Mouse (Mus musculus): ENCODE measurements around the gene Ifitm3. TPM values are rescaled to one million over a fixed set of nuclear protein-coding genes. Genes with fewer than 3 reads are reported as not detected.
"Not testable (repeated sequence)": the region's sequence is repeated elsewhere in the genome, so short reads cannot be mapped to it uniquely, and the experiment has no call there.

Gene Ifitm3
- total RNA-seq, 2 experiments from 2014 or later = 11.1 to 11.4 TPM

DNA sequence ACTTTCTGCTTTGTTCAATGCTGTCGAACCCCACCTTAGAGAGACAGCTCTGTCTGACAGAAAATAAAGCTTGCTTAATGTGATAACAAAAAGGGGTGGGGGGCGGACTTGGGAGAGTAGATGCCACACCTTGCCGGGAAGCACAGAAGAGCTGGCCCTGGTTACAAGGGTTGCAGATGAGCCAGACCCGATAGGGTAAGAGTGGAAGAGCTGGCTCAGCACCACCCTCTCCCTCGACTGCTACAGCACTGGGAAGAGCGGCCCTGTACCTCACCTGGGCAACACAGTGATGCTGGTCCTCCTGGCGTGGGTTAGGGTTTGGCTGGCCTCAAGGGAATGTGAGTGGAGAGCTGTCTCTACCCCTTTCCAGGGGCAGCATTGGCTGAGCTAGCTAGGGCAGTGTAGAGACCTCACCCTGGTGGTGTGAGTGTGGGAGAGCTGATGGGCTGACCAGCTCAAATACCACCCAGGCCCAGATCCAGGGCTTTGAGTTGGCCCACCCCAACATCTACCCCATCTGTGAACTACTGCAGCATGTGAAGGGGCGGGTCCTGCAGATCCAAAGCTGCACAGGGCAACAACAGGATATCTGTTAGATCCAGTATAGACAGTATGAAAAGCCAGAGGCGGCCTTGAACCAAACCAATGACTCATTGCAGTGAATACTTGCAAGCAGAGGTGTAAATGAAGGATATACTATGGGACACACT lies 22.0 kb upstream of the Ifitm3 start:
- no peak for DNase-seq

DNA sequence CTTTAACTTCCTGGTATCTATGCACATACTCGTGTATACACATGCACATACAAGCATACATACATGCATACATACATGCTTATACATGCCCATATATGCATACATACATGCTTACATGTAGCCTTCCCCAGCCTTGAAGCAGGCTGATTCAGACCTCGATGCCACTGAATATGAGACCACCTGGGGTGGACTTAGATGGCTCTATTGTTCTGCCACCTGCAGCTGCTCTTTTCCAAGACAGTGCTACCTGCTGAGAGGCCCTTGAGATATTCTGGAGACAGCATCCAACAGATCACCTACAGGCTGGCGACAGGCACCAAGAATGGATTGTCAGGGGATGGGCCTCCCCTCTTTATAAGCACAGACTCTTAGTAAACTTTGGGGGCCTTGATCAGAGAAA lies 19.8 kb upstream of the Ifitm3 start:
- DNase-seq = no peak

DNA sequence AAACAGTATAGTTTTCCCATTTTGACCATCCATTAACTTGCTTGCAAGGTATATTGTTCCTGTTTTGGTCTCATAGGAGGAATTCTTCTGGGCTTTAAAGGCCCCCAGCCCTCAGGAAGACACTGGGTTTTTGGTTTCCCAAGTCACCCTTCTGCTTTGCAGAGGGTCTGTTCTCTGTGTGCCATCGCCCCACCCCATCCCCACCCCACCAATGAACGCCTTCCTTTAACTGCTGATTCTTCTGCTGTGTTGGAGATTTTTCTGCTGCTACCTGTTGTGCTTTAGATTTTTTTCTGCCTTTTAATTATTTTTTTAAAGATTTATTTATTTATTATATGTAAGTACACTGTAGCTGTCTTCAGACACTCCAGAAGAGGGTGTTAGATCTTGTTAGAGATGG lies 18.3 kb upstream of the Ifitm3 start, which contains the start of gene Gm17387:
Gene Gm17387, plus strand, starts transcription at position 301 of the 400 bp plus-strand sequence.
- DNase-seq = no peak

DNA sequence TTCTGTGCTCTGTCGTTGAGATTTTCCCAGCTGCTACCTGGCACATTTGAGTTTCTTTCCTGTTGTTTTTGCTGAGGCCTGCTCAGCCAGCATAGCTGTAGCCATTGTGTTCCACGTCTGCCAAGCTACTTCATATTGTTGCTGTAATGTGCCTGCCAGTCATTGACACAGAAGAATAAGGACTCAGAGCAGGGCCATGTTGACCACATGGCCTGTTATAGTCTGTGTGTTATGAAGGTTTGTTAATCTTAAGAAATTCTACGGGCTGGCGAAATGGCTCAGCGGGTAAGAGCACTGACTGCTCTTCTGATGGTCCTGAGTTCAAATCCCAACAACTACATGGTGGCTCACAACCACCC lies 16.1 kb upstream of the Ifitm3 start:
- DNase-seq = no peak

DNA sequence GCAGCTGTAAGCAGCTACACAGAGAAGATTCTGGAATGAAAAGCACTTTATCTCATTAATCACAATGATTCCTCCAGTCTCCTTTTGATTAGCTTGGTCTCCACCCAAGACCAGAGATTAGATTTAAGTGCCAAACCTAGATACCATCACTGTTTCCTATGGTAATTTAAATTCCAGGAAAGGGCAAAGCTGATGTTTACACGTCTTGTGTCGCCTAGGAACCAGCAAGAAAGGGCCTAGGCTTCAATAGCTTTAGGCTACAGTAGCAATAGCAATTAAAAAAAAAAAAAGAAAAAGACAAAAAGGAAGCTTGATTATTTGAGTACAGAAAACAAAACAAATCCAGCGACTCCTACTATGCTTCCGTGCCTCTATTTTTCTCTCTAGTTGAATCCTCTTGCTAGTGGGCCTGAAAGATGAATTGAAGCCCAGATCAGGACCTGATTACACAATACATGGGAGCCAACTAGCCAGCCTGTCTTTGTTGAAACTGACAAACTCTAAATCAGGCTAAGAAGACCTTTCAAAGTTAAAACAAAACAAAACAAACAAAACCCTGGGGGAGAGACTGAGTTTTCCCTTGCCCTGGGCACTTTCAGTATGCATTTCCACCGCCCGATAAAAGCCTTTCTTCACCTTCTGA lies 15.6 kb upstream of the Ifitm3 start:
- DNase-seq = no peak

DNA sequence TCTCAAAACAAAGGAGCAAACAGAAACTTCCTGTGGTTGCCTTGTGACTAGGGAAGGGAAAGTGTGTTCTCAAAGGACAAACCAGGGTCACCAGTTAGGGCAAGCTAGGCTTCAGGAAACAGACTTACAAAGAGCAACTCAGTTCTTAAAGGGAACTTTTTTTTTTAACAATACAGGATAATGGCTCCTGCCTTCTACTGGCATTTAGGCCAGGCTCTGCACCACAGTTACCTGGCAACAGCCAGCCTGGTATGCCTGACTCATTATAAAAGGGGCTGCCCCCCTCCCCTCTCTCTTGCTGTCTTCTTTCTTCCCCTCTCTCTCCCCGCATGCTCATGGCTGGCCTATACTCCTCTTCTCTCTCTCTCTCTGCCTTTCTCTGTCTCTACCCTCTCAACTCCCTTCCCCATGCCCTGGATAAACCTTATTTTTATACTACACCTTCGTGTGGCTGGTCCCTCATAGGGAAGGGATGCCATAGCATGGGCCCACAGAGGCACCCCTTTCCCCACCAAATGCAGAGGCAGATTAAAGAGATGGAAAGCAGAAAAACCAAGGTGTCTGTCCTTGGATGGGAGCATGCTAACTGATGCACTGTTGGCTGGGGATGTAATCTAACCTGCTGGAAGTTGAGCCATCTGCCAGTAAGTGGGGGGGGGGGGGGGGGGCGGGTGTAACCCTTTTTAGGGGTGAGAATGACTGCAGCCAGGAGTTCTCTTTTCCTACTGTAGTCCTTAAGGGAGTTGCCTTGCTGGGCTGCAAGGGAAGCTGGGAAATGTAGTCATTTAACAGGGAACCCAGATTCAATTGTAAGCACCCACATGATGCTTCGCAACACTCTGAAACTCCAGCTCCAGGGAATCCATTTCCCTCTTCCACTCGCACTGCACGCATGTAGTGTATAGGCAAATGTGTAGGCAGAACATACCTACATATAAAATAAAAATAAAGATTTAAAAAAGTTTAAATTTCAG lies 14.6 kb upstream of the Ifitm3 start:
- no peak for DNase-seq

DNA sequence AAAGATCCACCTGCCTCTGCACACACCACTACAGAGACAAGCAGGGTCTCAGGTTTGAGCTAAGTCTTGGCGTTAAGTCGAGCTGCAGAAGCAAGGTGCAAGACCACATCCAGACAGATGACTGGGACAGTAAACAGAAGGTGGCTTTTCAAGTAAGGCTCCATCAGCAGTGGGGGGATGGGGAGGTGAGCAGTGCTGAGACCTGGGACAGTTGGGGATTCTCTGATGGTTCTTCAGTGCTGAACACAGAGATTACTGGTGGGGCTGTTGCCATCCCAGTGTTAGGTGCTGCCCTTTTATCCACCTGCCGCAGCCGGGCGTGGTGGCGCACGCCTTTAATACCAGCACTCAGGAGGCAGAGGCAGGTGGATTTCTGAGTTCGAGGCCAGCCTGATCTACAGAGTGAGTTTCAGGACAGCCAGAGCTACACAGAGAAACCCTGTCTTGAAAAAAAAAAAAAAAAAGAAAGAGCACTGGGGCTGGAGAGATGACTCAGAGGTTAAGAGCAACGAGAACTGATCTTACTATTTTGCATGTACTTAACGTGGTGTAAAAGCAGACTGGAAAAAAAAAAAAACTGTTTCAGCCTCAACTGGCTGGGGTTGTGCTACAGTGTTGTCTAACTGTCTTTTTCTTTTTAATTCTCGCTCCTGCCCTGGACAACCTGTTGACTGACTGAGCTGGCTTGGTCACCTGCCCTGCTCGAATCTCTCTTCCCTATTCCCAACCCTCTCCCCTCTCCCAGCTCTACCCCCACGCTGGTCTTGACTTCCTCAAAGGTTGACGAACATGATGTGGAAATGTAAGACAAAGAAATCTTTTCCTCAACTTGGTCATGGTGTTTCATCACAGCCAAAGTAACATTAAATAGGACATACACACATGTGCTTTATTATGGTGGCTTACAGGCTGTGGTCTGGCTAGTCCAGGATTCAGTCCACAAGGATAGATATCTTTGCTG lies 11.2 kb upstream of the Ifitm3 start:
- DNase-seq = no peak

DNA sequence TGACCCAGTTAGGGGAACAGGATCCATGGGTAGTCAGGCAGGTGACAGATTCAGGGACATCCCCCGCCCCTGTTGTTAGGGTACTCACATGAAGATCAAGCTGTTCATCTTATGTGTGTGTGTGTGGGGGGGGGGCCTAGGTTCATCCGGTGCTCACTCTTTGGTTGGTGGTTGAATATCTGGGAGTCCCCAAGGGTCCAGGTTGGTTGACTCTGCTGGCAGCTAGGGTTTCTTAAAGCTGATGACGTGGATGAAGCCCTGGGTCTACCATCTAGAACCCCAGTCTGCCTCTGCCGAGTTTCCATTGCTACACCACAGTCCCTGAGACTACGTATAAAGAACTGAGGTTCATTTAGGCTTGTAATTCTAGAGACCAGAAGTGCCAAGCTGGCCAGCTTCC lies 8.5 kb upstream of the Ifitm3 start:
- DNase-seq = no peak

DNA sequence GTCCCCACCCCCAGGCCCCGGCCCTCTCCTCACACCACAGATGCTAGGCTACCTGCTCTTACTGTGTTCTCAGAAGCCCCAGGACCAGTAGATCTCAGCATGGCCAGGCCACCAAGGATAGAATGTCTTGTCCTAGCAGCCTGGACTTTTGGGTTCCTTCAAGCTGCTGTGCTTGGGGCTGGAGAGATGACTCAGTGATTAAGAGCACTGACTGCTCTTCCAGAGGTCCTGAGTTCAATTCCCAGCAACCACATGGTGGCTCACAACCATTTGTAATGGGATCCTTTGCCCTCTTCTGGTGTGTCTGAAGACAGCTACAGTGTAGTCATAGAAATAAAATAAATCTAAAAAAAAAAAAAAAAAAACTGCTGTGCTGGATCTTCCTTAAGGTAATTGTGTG lies 7.3 kb upstream of the Ifitm3 start, which contains the start of gene Ifitm6:
Gene Ifitm6, minus strand, starts transcription at position 101 of the 400 bp plus-strand sequence.
- DNase-seq = not testable (repeated sequence)

DNA sequence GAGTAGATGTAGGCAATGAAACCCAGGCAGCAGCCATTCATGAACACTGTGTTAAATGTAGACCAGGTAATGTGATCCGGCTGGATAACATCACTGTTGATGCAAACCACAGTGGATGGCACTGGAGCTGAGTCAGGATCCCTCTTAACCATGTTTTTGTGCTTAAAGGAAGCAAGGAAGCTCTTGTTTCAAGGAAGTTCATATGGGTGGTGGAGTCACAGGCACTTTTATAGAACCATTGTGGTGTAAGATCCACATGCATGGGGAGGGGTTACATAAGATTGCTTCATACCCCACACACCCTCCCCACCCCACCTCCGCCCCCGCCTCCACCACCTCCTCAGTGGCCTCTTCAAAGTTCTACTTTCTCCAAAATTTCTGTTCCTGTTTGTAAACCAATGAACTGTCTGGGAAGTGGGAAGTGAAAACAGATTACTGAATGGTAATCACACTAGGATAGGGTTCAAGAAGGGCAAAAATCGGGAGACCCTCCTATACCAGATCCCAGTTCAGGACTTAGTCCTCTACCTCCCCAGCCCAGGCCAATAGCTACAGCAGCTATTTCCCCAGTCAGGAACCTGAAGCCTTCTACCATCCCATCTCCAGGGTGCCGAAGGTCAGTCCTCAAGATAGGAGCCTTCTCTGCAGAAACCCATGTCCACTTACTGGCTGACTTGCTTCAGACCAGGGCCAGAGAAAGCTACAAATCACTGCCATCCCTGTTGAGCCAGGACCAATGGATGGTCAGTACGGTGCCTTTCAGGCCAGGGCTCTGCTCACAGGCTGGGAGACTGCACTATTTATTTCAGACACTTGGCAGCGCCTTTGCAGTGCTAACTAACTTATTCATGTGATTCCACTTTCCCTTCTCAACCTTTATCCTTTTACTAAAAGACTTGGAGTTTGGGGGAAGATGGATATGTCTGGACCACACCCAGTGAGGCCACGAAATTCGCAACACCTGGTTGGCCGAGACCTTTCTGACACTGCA lies 6.4 kb upstream of the Ifitm3 start:
- no peak for DNase-seq

DNA sequence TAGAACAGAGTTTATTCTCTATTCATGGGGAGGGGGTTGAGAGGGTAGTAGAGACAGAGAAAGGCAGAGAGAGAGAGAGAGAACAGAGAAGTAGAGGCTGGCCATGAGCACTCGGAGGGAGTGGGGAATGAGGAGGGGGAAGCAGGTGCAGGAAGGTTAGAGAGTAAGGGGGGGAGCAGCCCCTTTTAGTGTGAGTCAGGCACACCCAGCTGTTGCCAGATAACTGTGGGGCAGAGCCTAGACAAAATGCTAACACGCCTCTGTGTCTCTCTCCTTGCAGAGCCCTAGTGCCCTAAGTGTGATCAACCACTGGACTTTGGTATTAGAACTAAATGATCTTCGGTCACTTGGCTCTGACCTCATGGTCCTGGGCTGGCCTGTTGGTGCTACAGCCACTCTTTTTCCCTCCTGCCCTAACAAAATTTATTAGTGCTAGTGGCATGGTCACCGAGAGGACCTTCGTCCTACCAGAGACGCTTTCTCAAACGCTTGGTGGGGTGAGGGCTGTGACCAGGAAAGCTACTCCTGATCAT lies 734 bp upstream of the Ifitm3 start:
- no peak for DNase-seq

DNA sequence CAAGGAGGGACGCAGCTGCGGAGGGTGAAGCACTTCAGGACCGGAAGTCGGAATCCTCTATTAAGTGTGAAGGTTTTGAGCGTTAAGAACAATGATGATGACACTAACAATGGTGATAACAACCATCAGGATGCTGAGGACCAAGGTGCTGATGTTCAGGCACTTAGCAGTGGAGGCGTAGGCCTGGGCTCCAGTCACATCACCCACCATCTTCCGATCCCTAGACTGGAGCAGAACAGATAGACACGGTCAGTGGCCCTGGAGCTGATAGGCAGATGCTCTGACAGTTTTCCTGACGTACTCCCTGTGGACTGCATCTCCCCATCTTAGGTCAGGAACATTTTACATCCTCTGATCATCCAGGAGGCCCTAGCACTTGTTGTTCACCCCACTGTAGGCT lies 905 bp downstream of the Ifitm3 start:
- no peak for DNase-seq

DNA sequence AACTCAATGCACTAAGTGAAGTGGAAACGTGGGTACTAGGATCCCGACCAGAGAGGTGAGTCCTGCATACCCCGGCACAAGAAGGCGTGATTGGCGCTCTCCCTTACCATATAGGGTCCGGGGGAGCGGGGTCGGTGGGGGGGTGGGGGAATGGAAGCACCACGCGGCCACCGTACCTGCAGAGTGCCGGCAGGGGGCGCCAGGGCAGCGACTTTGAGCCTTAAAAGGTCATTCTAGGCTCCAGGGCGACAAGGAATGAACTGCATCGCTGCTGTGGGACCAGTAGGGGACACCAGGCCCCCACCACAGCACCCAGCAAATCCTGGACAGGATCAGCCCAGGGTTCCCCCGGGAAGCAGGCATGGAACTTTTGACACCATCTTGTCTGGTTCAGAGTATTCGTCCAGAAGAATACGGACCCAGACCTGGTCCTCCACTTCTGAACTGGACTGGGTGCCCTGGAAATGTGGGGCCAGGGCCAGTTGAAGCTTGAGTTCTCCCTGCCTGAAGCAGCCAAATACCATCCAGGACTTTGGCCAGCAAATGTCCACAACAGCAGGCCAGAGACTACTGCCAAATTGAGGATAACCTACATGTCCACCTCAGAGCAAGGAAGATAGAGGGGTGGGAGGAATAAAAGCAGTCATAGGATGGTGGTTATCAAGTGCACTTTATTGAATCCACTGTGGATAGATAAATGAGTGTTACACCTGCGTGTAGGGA lies 1.5 kb downstream of the Ifitm3 start:
- peak; percentile 25 to 42 for DNase-seq

DNA sequence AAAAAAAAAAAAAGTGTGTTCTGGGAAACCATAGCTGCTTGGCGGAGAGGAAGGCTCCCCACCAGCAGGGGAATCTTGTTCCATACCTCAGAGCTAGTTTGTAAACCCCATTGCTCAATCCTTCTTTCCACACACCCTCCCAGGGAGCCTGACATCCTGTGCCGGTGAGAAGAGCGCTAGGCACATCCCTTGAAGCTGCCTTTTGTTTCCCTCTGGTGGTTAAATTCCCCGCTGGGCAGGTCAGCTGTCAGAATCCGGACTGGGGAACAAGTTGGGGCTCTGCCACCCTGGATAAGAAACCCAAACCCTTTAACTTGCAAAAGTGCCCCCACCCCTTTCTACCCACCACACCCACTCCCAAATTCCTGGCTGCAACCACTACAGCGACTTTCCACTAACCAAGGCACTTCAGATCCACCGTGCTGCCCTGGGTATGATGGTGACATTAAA lies 2.2 kb downstream of the Ifitm3 start:
- DNase-seq = no peak

DNA sequence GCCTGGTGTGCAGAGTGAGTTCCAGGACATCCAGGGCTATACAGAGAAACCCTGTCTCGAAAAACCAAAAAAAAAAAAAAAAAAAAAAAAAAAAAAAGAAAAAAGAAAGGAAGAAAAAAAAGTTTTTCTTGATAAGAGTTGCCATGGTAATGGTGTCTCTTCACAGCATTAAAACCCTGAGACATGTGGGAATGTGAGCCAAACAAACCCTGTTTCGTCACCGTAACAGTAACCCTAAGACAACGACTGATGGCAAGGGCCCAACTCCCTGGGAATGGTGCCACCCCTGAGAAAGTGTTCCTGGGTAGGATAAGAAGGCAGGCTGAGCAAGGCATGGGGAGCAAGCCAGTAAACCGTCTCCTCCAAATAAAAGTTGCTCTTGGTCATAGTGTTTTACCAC lies 3.7 kb downstream of the Ifitm3 start:
- DNase-seq = peak in 1 of 2 experiments; percentile 20

DNA sequence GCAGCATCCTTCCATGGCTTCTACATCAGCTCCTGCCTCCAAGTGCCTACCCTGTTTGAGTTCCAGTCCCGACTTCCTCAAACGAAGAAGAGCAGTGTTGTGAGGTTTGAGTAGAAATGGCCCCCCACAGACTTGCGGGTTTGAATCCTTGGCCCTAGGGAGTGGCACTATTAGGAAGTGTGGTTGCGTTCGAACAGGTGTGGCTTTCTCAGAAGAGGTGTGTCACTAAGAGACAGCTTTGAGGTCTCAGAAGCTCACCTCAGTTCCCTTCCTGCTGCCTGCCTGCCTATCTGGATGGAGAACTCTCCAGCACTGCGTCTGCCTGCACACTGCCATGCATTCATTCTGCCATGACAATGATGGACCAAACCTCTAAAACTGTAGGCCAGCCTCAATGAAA lies 4.1 kb downstream of the Ifitm3 start:
- DNase-seq = no peak

DNA sequence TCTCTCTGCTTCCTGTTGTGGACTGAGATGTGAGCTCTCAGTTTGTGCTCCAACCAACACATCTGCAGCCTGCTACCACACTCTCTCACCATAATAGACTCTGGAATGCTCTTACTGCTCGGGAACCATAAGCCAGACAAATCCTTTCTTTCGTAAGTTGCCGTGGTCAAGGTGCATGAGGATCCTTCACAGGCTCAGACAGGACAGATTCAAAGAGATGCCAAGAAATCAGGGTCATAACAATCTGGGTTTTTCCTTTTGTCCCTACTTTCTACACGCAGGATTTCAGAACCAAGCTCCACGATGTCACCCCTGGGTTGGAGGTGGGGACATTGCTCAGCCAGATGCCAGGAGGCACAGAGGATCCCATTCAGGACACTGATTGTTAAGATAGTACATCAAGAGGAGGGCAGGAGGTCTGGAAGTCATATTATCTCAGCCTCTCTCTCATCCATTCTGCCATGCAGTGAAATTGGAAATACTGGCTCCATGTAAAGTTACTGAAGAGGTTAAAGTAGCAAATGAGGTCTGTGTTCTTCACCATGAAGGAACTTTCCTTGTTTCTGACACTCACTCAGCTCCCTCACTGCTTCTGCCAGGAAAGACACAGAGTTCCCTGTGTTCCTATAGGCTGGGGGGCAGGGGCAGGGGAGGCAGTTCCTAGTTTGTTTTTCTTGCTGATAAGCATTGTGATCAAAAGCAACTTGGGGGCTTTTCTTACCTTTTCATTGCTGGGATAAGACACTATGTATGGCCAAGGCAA lies 7.1 kb downstream of the Ifitm3 start:
- no peak for DNase-seq

DNA sequence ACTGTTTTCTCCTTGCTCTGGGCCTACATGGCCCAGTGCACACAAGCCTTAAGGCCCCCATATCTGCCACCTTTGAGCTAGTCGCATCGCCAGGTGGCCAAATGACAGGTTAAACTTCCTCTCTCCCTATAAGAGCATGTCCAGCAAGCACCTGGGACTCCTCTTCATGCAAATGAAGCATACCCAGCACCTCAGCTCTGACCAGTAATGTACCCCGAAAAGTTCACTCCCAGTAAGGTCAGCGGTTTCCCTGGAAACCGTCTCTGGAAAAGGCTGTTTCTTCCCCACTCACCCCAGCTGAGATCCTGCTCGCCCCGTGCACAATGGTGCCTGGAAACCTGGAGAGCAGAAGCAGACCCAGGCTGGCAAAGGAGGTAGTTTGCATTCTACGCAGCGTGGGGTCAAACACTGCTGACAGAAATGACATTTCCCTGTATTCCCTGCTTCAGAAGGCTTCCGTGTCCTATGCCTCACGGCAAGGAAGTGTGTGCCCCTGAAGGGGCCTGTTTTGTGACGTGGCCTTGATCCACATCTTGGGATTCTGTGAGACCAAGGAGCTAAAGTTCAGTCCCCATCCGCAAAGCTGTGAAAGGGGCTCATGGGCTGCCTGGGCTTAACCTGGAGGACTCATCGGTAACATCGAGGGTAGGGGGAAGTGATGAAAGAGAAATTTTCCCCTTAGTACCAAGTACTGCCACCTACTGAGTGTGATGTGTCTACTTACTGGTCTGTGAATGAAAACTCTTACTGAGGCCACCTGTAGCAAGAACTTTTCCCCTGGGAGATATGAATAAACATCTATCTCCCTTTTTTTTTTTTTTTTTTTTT lies 9.5 kb downstream of the Ifitm3 start:
- no peak for DNase-seq

Measured in layer of hippocampus, postnatal 36 days (tissue).